Mouse (Mus musculus): Measurements from ENCODE around the gene 6030458C11Rik.

The 6030458C11Rik gene

GRCm38 (mm10) chr15:12760747-12761146 is 63.7 kb downstream of the 6030458C11Rik start:
- no peak for DNase-seq (ENCODE audit: low spot score)

- no peak for DNase-seq (ENCODE audit: low spot score)
Observed at GRCm38 (mm10) chr15:12758461-12758860, 66.0 kb downstream of the 6030458C11Rik start.
